Comparison of ENCODE assay signal across 11 mouse cellular contexts in the genomic region with DNA sequence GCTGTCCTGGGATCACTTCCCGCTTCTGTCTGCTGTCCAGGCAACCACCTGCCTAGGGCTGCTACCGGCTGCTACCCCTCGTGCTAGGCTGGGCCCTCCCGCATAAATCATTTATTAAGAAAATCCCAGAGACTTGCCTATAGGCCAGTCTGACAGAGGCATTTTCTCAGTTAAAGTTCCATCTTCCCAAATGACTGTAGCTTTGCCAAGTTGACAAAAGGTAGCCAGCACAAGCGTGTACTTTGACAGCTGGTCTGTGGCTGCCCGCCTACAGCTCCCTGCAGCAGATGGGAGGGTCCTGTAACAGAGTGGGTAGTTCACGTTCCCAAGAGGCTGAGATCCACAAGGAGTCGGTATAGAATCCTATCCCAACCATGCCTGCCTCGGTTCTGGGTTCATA. TPM values are rescaled to one million over a fixed set of nuclear protein-coding genes. Genes with fewer than 3 reads are reported as not detected.
DNase-seq lines count a peak whose midpoint lies in the region; ATAC-seq lines count a peak whose summit lies in the region.
"Had no signal": no experiment of that assay in that cellular context is flagged by ENCODE, and none has a peak within 500 bp of the region (broad histone marks: within the 10 kb centered on the region; RNA-seq: fewer than 3 reads in every experiment).

No protein-coding gene starts in this region.

- 84% methylated on average over 9 of the region's 9 CpGs for WGBS in kidney, embryonic 15.5 days

- peaks cover 13% of the 10 kb centered on the region for H3K4me1 ChIP-seq in kidney, embryonic 15.5 days

- peak; percentile 22 for DNase-seq in kidney, adult 18-20 months
- peak; percentile 36 for DNase-seq in kidney, postnatal 10 days
- peak; percentile 42 to 46 for DNase-seq in layer of hippocampus, postnatal 25 days (ENCODE audit: extremely low spot score in 1 of 2, low spot score in 1 of 2)
- peak; percentile 84 to 85 for DNase-seq in right cerebral cortex, postnatal 36 days (ENCODE audit: low spot score in 2 of 2)
- DNase-seq in thymus, postnatal 36 days = no peak
- no peak for DNase-seq in adrenal gland, postnatal 25 days
- DNase-seq: lung, embryonic 14.5 days; midbrain, embryonic 14.5 days; spleen, adult 18-20 months had no signal

- no peaks in the 10 kb centered on the region for H3K9me3 ChIP-seq in kidney, embryonic 15.5 days (replicated peaks)
- H3K9me3 ChIP-seq: limb, embryonic 13.5 days had no signal

- ATAC-seq in kidney, embryonic 15.5 days (replicated peaks; ENCODE audit: low FRiP score) = no peak

- no peak overlapping the region for H3K4me2 ChIP-seq in kidney, embryonic 15.5 days
- H3K4me2 ChIP-seq: limb, embryonic 13.5 days; lung, embryonic 14.5 days had no signal

- H3K27me3 ChIP-seq in kidney, embryonic 15.5 days = no peaks in the 10 kb centered on the region
- H3K27me3 ChIP-seq: limb, embryonic 13.5 days had no signal

- H3K9ac ChIP-seq in kidney, embryonic 15.5 days = no peak overlapping the region
- H3K9ac ChIP-seq: limb, embryonic 13.5 days; lung, embryonic 14.5 days had no signal

- H3K36me3 ChIP-seq in kidney, embryonic 15.5 days = peaks cover 93% of the 10 kb centered on the region

- H3K27ac ChIP-seq in kidney, embryonic 15.5 days = no peak overlapping the region
- H3K27ac ChIP-seq: limb, embryonic 13.5 days had no signal

- H3K4me3 ChIP-seq in kidney, embryonic 15.5 days (replicated peaks) = no peak overlapping the region
- H3K4me3 ChIP-seq: limb, embryonic 13.5 days had no signal

RNA-seq across cellular contexts. Expression of a gene that starts 13.5 kb away (rescaled TPM):
- polyA plus RNA-seq in kidney, embryonic 15.5 days (2015; fragmentation: Nextera tagmentation; extraction: Ambion mirVana) = 302 and 304 TPM in 2 replicates
- 100 to 1,000 TPM; 171 to 205 TPM for total RNA-seq in layer of hippocampus, postnatal 25 days (2021)
- total RNA-seq in adrenal gland, postnatal 25 days (2021) = 236 and 263 TPM in 2 replicates

RNA-seq across cellular contexts. Expression of a gene that starts 36.0 kb away (rescaled TPM):
- 18.4 and 18.9 TPM in 2 replicates for polyA plus RNA-seq in kidney, embryonic 15.5 days (2015; fragmentation: Nextera tagmentation; extraction: Ambion mirVana)
- total RNA-seq in layer of hippocampus, postnatal 25 days (2021) = 10 to 100 TPM; 19.4 to 21.7 TPM
- total RNA-seq in adrenal gland, postnatal 25 days (2021) = 15.7 and 24.2 TPM in 2 replicates

Comparison
In these comparisons a context has a peak if more than half of its experiments do, and no peak if none do; other contexts are left out.
1. DNase-seq: peak in kidney, adult 18-20 months (single experiment), kidney, postnatal 10 days (single experiment), layer of hippocampus, postnatal 25 days (2 of 2) and right cerebral cortex, postnatal 36 days (2 of 2); none in thymus, postnatal 36 days (0 of 2) and adrenal gland, postnatal 25 days (single experiment).